9 mouse cellular contexts compared by ENCODE assay signal in the genomic region with DNA sequence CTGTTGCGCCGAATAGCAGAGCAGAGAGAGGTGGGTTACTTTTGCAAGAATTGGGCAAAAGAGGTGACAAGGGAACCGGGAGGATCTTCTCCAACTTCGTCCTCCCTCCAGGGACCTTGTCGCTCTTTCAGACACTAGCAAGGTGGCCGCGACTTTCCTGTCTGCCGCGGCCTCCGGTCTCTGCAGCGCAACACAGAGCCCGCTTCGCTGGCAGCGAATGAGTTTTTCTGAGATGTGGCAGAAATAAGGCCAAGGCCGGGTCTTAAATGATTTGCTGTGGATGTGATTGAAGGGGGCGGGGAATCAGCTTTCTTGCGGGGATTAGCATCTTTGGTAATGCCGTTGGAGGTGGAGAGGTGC. TPM values are rescaled to one million over a fixed set of nuclear protein-coding genes. Genes with fewer than 3 reads are reported as not detected.
A peak's percentile ranks its signal among the peaks of the same experiment; 100 is the strongest.
DNase-seq lines count a peak whose midpoint lies in the region; ATAC-seq and TF ChIP-seq lines count a peak whose summit lies in the region.
"Had no signal": no experiment of that assay in that cellular context is flagged by ENCODE, and none has a peak within 500 bp of the region (broad histone marks: within the 10 kb centered on the region; RNA-seq: fewer than 3 reads in every experiment).

No protein-coding gene starts in this region.

- intact Hi-C loops in left cerebral cortex, postnatal 14 days (cut with DNase I) = no loop called here

- no peak for ATAC-seq in forebrain, embryonic 15.5 days (replicated peaks)
- no peak for ATAC-seq in neural tube, embryonic 15.5 days (ENCODE audit: low FRiP score)

- DNase-seq in spleen, postnatal 10 days (ENCODE audit: low spot score in 2 of 2) = peak; percentile 21 to 32
- no peak for DNase-seq in spleen, postnatal 4 days (ENCODE audit: low spot score in 2 of 2)
- peak; percentile 57 for DNase-seq in limb, embryonic 10.5 days (ENCODE audit: low spot score)
- DNase-seq in left cerebral cortex, postnatal 14 days (ENCODE audit: low spot score in 2 of 2) = no peak
- DNase-seq in frontal cortex, adult 2 months (ENCODE audit: extremely low spot score in 1 of 2, low spot score in 1 of 2) = no peak

- no peaks in the 10 kb centered on the region for H3K36me3 ChIP-seq in forebrain, embryonic 15.5 days
- peaks cover 14% of the 10 kb centered on the region for H3K36me3 ChIP-seq in limb, embryonic 10.5 days
- no peaks in the 10 kb centered on the region for H3K36me3 ChIP-seq in neural tube, embryonic 15.5 days

- no peak overlapping the region for H3K27ac ChIP-seq in bone marrow macrophage, adult 2 months (ENCODE audit: insufficient read depth, low read depth, low read length)
- H3K27ac ChIP-seq in forebrain, embryonic 15.5 days (replicated peaks) = no peak overlapping the region; the same call in 1 of the 2 replicates
- peak overlapping the region; percentile 92 for H3K27ac ChIP-seq in limb, embryonic 10.5 days
- peak overlapping the region; percentile 74 for H3K27ac ChIP-seq in neural tube, embryonic 15.5 days (replicated peaks)

- H3K9ac ChIP-seq in forebrain, embryonic 15.5 days (replicated peaks) = peak overlapping the region; percentile 80
- H3K9ac ChIP-seq in neural tube, embryonic 15.5 days (replicated peaks) = peak overlapping the region; percentile 88

- H3K9me3 ChIP-seq in forebrain, embryonic 15.5 days = no peaks in the 10 kb centered on the region
- no peaks in the 10 kb centered on the region for H3K9me3 ChIP-seq in limb, embryonic 10.5 days (replicated peaks)
- H3K9me3 ChIP-seq in neural tube, embryonic 15.5 days (replicated peaks) = no peaks in the 10 kb centered on the region

- peaks cover 8% of the 10 kb centered on the region; the same call in 1 of the 2 replicates for H3K4me1 ChIP-seq in bone marrow macrophage, adult 2 months (ENCODE audit: control insufficient read depth, insufficient read depth, low read length)
- H3K4me1 ChIP-seq in forebrain, embryonic 15.5 days = peaks cover 29% of the 10 kb centered on the region
- H3K4me1 ChIP-seq in limb, embryonic 10.5 days = peaks cover 36% of the 10 kb centered on the region
- H3K4me1 ChIP-seq in neural tube, embryonic 15.5 days = peaks cover 29% of the 10 kb centered on the region

- H3K4me3 ChIP-seq in bone marrow macrophage, adult 2 months (ENCODE audit: insufficient read depth, low read length) = peak overlapping the region; percentile 90
- peak overlapping the region; percentile 91 for H3K4me3 ChIP-seq in forebrain, embryonic 15.5 days
- peak overlapping the region; percentile 95 for H3K4me3 ChIP-seq in limb, embryonic 10.5 days
- peak overlapping the region; percentile 90 for H3K4me3 ChIP-seq in neural tube, embryonic 15.5 days (replicated peaks)

- peak overlapping the region; percentile 86 for H3K4me2 ChIP-seq in forebrain, embryonic 15.5 days (replicated peaks)
- H3K4me2 ChIP-seq in neural tube, embryonic 15.5 days = peak overlapping the region; percentile 95

- no peak for TF ChIP-seq POLR2A in bone marrow macrophage, adult 2 months (IDR thresholded peaks at IDR 0.05; ENCODE audit: borderline replicate concordance, low read depth, low read length)

- no peaks in the 10 kb centered on the region for H3K27me3 ChIP-seq in forebrain, embryonic 15.5 days
- H3K27me3 ChIP-seq in limb, embryonic 10.5 days (ENCODE audit: low read depth, poor library complexity, severe bottlenecking) = no peaks in the 10 kb centered on the region
- no peaks in the 10 kb centered on the region for H3K27me3 ChIP-seq in neural tube, embryonic 15.5 days (replicated peaks)

- WGBS in forebrain, embryonic 15.5 days = under 1% methylated on average over 18 of the region's 18 CpGs
- under 1% methylated on average over 18 of the region's 18 CpGs for WGBS in limb, embryonic 10.5 days
- WGBS in neural tube, embryonic 15.5 days = 0% methylated on average over 18 of the region's 18 CpGs

- TF ChIP-seq CTCF in bone marrow macrophage, adult 2 months (IDR thresholded peaks at IDR 0.05; ENCODE audit: low read depth, low read length) = no peak

RNA-seq across cellular contexts. Expression of a gene that starts 1.1 kb away (rescaled TPM):
- polyA plus RNA-seq in bone marrow macrophage, adult 2 months (2012; ENCODE audit: insufficient read depth, insufficient read length, missing spikeins) = 26.1 and 28.4 TPM in 2 replicates
- 10.3 and 11.8 TPM in 2 replicates for polyA plus RNA-seq in forebrain, embryonic 15.5 days (2015; fragmentation: Nextera tagmentation; extraction: Ambion mirVana)
- 11.2 and 12.4 TPM in 2 replicates for polyA plus RNA-seq in limb, embryonic 10.5 days (2016; fragmentation: Nextera tagmentation; extraction: Ambion mirVana)
- 9.7 and 12.4 TPM in 2 replicates for polyA plus RNA-seq in neural tube, embryonic 15.5 days (2015; fragmentation: Nextera tagmentation; extraction: Ambion mirVana)
- 10 to 100 TPM; 43.8 to 47.8 TPM for total RNA-seq in left cerebral cortex, postnatal 14 days (2021)
- 31.0 and 33.4 TPM in 2 replicates for polyA plus RNA-seq in frontal cortex, adult 2 months (2012; rRNA removed)

RNA-seq across cellular contexts. Expression of a gene that starts 30.1 kb away (rescaled TPM):
- polyA plus RNA-seq in bone marrow macrophage, adult 2 months (2012; ENCODE audit: insufficient read depth, insufficient read length, missing spikeins) = not detected in 2 replicates
- polyA plus RNA-seq in forebrain, embryonic 15.5 days (2015; fragmentation: Nextera tagmentation; extraction: Ambion mirVana) = not detected in 2 replicates
- 3.3 and 8.5 TPM in 2 replicates for polyA plus RNA-seq in limb, embryonic 10.5 days (2016; fragmentation: Nextera tagmentation; extraction: Ambion mirVana)
- 4.2 TPM in 1 of 2 replicates, not detected in the other for polyA plus RNA-seq in neural tube, embryonic 15.5 days (2015; fragmentation: Nextera tagmentation; extraction: Ambion mirVana)
- not detected for total RNA-seq in left cerebral cortex, postnatal 14 days (2021)
- 0.28 and 1.6 TPM in 2 replicates for polyA plus RNA-seq in frontal cortex, adult 2 months (2012; rRNA removed)
- total RNA-seq: hematopoietic stem cell, adult 5-6 weeks had no signal

Comparison
In these comparisons a context has a peak if more than half of its experiments do, and no peak if none do; other contexts are left out.
1. DNase-seq: peak in spleen, postnatal 10 days (2 of 2) and limb, embryonic 10.5 days (single experiment); none in spleen, postnatal 4 days (0 of 2), left cerebral cortex, postnatal 14 days (0 of 2) and frontal cortex, adult 2 months (0 of 2).
2. H3K27ac ChIP-seq: peak in limb, embryonic 10.5 days (single experiment) and neural tube, embryonic 15.5 days (single experiment); none in bone marrow macrophage, adult 2 months (single experiment) and forebrain, embryonic 15.5 days (single experiment).
3. Peak in every context shown above with its lines, with median percentiles within 50 percentile points of each other: H3K4me3 ChIP-seq.